Mouse (Mus musculus): Measurements from ENCODE around the gene Timm29.
A peak's percentile ranks its signal among the peaks of the same experiment; 100 is the strongest.

Gene Timm29

GRCm38 (mm10) chr9:21616232-21616781 is 23.8 kb downstream of the Timm29 start:
- peak; percentile 65 for DNase-seq (ENCODE audit: low spot score)

- no peak for DNase-seq (ENCODE audit: low spot score)
These were observed 24.5 kb downstream of the Timm29 start for GRCm38 (mm10) chr9:21617066-21617465.

- no peak for DNase-seq (ENCODE audit: low spot score)
These were observed 27.7 kb downstream of the Timm29 start for GRCm38 (mm10) chr9:21620229-21620628.

DNA sequence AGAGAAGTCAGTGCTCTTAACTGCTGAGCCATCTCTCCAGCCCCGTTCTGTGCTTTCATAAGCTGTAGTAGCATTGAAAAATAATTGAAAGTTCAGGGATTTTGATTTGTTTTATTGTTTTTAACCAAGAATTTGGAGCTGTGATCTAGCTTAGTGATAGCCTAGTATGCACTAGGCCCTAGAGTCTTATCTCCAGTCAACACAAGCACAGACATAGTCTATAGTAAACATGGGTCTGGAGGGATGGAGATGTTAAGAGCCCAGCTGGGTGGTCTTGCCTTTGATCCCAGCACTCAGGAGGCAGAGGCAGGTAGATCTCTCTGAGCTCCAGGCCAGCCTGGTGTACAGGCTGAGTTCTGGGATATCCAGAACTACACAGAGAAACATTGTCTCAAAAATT is 30.2 kb downstream of the Timm29 start:
- DNase-seq (ENCODE audit: low spot score): no peak

GRCm38 (mm10) chr9:21625342-21626339 is 33.1 kb downstream of the Timm29 start:
- no peak for DNase-seq (ENCODE audit: low spot score)

GRCm38 (mm10) chr9:21626571-21626970 is 34.0 kb downstream of the Timm29 start:
- no peak for DNase-seq (ENCODE audit: low spot score)

GRCm38 (mm10) chr9:21627145-21627795 is 34.7 kb downstream of the Timm29 start:
- DNase-seq (ENCODE audit: low spot score): no peak

DNA sequence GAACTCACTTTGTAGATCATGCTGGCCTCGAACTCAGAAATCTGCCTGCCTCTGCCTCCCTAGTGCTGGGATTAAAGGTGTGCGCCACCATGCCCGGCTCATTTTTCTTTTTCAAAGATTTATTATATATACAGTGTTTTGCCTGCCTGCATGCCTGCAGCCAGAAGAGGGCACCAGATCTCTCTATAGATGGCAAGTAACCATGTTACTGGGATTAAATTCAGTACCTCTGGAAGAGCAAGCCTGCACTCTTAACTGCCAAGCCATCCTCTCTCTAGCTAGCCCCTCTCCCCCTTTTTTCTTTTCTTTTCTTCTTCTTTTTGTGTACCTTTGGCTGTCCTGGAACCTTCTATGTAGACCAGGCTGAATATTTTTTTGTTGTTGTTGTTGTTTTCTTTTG is 38.2 kb downstream of the Timm29 start:
- DNase-seq (ENCODE audit: low spot score): no peak

- no peak for DNase-seq (ENCODE audit: low spot score)
These were observed 40.6 kb downstream of the Timm29 start for GRCm38 (mm10) chr9:21633106-21633505.

GRCm38 (mm10) chr9:21635639-21636038 is 43.1 kb downstream of the Timm29 start:
- no peak for DNase-seq (ENCODE audit: low spot score)

DNA sequence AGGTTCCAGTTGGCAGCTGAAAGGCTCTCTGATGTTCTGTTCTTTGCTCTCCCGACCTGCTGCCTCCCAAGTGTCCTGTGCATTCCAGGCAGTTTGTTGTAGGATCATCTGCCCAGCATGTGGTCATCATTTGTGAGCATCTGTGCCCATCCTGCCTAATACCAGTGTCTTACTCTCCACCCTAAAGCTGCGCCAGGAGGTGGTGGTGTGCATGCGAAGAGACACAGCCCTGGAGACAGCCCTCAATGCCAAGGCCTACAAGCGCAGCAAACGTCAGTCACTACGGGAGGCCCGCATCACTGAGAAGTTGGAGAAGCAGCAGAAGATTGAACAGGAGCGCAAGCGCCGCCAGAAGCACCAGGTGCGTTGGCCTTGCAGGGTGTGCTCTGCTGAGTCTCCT is 46.5 kb downstream of the Timm29 start:
- no peak for DNase-seq (ENCODE audit: low spot score)

Measured in urinary bladder, postnatal 10 days (tissue).